Mouse (Mus musculus): ENCODE data around the gene Bmp3. TPM values are rescaled to one million over a fixed set of nuclear protein-coding genes. Genes with fewer than 3 reads are reported as not detected.
A peak's percentile ranks its signal among the peaks of the same experiment; 100 is the strongest.

Bmp3 gene
- polyA plus RNA-seq (2016; fragmentation: Nextera tagmentation; extraction: Ambion mirVana) = 0.58 and 0.81 TPM in 2 replicates

DNA sequence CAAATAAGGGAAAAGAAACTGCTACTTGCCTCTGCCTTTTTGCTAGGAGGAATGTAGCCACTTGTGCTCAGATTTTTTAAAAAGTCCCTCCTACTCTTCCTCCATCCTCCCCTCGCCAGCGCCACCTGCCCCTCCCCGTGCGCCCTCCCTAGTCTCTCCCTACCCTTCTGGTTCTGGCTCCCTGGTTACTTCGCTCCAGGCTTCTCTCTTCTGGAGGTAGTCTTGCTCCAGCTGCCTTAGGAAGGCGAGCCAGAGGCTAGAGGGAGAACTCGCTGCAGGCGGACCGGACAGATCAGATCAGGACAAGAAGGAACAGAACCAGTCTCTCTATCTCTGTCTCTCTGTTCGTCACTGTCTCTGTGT is at the start of gene Bmp3:
TSS of gene Bmp3 (plus strand) at position 152 of the 363 bp plus-strand sequence.
- Histone ChIP-seq H3K27ac (peak within 1 kb of the TSS; percentile 66), H3K36me3 (no peaks in the 10 kb centered on the region), H3K9me3 (replicated peaks) (no peaks in the 10 kb centered on the region), H3K27me3 (ENCODE audit: low read depth, poor library complexity, severe bottlenecking) (peaks cover 65% of the 10 kb centered on the region), H3K4me3 (peak within 1 kb of the TSS; percentile 69), H3K4me1 (peaks cover 26% of the 10 kb centered on the region)
- DNase-seq (ENCODE audit: low spot score) = peak; percentile 49
- 5% methylated on average over 10 of the region's 10 CpGs for WGBS

DNA sequence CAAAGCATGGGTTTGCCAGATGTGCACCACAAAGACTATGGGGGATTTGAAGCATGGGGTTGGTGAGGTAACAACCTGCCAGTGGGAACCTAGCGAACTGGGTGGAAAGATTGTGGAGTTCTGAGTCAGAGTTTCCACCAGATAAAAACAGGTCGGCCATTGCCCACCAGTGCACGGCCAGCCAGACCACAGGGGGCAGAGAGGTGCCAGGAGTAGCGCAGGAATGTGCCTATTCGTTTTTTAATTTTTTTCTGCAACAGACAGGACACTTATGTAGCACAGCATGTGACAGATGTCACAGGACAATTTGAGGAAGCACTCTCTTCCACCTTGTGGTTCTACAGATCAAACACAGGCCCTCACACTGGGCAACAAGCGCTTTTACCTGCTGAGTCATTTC is 49.5 kb upstream of the Bmp3 start:
- WGBS = 86% methylated on average over 6 of the region's 6 CpGs
- H3K27me3 ChIP-seq (ENCODE audit: low read depth, poor library complexity, severe bottlenecking) = no peaks in the 10 kb centered on the region
- H3K4me1 ChIP-seq = 0 out of 2 replicates have a peak, but pooled peaks cover 3% of the 10 kb centered on the region
- H3K27ac ChIP-seq = no peak overlapping the region
- H3K36me3 ChIP-seq = no peaks in the 10 kb centered on the region
- DNase-seq (ENCODE audit: low spot score) = no peak
- no peaks in the 10 kb centered on the region for H3K9me3 ChIP-seq (replicated peaks)
- H3K4me3 ChIP-seq = no peak overlapping the region

DNA sequence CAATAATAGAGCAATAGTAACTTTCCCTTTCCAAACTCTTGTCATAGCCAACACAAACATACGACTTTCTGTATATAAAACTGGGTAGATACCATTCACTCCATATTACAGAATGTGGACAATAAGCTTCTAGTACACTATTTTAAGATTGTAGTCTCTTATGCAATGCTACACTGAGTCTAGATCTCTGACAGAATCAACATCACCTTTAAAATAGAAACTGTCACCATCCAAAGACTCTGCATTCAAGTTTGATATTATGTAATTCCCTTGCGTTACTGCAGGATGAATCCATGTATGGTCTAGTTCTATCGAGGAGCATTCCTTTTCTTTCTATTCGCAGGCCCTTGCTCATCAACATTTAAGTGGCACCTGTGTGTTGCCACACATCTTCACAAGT is 47.7 kb upstream of the Bmp3 start:
- DNase-seq (ENCODE audit: low spot score) = no peak
- H3K27ac ChIP-seq = no peak overlapping the region
- H3K9me3 ChIP-seq (replicated peaks) = no peaks in the 10 kb centered on the region
- 0 out of 2 replicates have a peak, but pooled peaks cover 2% of the 10 kb centered on the region for H3K4me1 ChIP-seq
- H3K36me3 ChIP-seq = no peaks in the 10 kb centered on the region
- 95% methylated on average over 4 of the region's 4 CpGs for WGBS
- no peaks in the 10 kb centered on the region for H3K27me3 ChIP-seq (ENCODE audit: low read depth, poor library complexity, severe bottlenecking)
- no peak overlapping the region for H3K4me3 ChIP-seq

DNA sequence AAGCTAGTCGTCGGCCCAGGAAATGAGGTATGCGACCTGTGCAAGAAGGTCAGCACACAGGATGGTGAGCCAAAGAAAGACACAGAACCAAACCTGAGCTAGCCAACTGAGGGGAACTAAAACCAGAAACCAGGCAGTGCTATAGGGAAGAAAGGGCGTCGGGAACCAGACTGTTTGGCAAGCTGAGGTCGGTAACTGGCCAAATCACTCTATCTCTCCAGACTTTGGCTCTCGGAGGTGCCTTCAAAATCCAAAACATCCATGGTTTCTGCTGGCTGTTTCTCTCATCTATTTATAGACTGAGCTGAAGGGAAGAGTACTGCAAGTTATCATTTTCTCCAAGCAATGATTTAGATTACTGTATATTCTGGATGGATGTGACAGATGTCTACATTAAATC is 47.2 kb upstream of the Bmp3 start:
- Histone ChIP-seq H3K4me3 (no peak overlapping the region), H3K27ac (no peak overlapping the region), H3K36me3 (no peaks in the 10 kb centered on the region), H3K9me3 (replicated peaks) (no peaks in the 10 kb centered on the region), H3K27me3 (ENCODE audit: low read depth, poor library complexity, severe bottlenecking) (no peaks in the 10 kb centered on the region), H3K4me1 (no peaks in the 10 kb centered on the region)
- DNase-seq (ENCODE audit: low spot score) = no peak
- 81% methylated on average over 7 of the region's 7 CpGs for WGBS

DNA sequence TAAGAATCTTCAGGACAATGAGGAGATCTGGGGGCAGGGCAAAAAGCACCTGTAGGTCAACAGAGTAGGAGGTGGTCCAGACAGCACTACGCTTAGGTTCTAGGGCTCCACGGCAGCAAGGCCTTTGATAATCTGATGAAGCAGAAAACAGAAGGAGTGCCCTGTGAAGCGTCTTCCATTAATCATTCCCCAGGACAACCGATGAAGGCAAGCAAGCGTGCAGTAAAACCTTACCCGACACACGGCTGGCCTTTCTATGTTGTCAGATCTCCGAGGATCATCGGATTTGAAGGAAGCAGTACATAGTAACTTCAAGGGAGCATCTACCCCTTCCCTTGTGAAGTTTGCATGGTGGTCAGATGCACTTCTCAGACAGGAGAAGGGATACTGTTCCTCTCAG is 46.3 kb upstream of the Bmp3 start:
- H3K9me3 ChIP-seq (replicated peaks) = no peaks in the 10 kb centered on the region
- no peaks in the 10 kb centered on the region for H3K27me3 ChIP-seq (ENCODE audit: low read depth, poor library complexity, severe bottlenecking)
- 48% methylated on average over 9 of the region's 9 CpGs for WGBS
- DNase-seq (ENCODE audit: low spot score) = no peak
- H3K36me3 ChIP-seq = no peaks in the 10 kb centered on the region
- no peak overlapping the region for H3K4me3 ChIP-seq
- H3K27ac ChIP-seq = no peak overlapping the region
- no peaks in the 10 kb centered on the region for H3K4me1 ChIP-seq

DNA sequence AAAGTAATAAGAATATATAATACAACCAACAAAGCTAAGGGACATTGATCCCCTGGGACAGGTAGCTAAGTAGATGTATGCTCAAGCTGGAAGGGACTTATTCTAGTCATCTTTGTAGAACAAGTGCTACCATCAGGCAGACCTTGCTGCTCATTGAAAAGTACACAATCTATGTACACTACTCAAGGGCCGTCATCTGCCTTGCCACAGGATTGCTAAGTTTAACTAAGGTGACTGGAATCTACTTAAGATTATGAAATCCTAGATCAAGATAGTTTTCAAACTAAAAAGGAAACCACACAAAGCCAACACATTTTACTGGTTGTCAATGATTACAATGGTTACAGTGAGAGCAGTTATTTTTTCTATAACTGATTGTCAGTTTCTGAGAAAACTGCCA is 41.8 kb upstream of the Bmp3 start:
- 95% methylated on average over 1 of the region's 1 CpGs for WGBS
- Histone ChIP-seq H3K4me3 (no peak overlapping the region), H3K36me3 (no peaks in the 10 kb centered on the region), H3K9me3 (replicated peaks) (no peaks in the 10 kb centered on the region), H3K4me1 (no peaks in the 10 kb centered on the region), H3K27ac (no peak overlapping the region), H3K27me3 (ENCODE audit: low read depth, poor library complexity, severe bottlenecking) (no peaks in the 10 kb centered on the region)
- no peak for DNase-seq (ENCODE audit: low spot score)

DNA sequence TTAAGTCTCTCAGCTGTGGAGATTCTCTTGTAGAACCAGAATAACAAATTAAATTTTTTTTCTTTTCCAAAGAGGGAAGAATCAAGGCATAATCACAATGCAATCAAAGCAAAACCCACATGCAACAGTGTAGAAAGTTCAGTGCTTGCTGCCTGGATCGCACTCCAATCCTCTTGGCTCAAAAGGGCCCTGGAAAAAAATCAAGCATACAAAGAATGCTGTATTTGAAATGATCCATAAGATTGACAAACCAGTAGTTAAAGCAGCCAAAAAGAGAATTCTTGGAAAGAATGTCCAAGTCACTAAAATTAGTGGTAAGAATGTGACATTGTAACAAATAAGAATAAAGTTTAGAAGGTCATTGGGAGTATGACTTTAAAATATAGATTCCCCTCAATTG is 38.9 kb upstream of the Bmp3 start:
- Histone ChIP-seq H3K9me3 (replicated peaks) (no peaks in the 10 kb centered on the region), H3K4me3 (no peak overlapping the region), H3K4me1 (no peaks in the 10 kb centered on the region), H3K27me3 (ENCODE audit: low read depth, poor library complexity, severe bottlenecking) (no peaks in the 10 kb centered on the region), H3K36me3 (no peaks in the 10 kb centered on the region), H3K27ac (no peak overlapping the region)
- no peak for DNase-seq (ENCODE audit: low spot score)
- 90% methylated on average over 1 of the region's 1 CpGs for WGBS

DNA sequence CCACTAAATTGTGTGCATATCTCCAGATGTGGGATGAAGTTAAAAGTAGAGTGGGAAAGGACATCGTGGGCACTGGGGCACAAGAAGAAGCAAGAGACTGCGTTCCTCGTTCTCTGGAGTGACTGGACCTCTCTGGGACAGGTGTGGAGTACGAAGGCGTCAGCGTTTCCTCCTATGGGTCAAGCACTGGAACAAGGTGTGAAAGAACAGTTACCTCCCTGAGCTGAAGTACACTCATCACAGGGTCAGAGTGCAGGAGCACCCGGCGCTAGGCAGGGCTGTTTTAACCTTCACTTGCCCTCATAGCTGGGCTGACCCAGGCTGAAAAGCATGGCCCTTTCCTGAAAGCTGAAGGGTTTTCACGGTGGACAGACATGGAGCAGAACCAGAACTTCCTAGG is 20.5 kb upstream of the Bmp3 start:
- Histone ChIP-seq H3K9me3 (replicated peaks) (no peaks in the 10 kb centered on the region), H3K36me3 (no peaks in the 10 kb centered on the region), H3K27ac (no peak overlapping the region), H3K27me3 (ENCODE audit: low read depth, poor library complexity, severe bottlenecking) (no peaks in the 10 kb centered on the region), H3K4me1 (no peaks in the 10 kb centered on the region), H3K4me3 (no peak overlapping the region)
- DNase-seq (ENCODE audit: low spot score) = no peak
- WGBS = 88% methylated on average over 9 of the region's 9 CpGs

DNA sequence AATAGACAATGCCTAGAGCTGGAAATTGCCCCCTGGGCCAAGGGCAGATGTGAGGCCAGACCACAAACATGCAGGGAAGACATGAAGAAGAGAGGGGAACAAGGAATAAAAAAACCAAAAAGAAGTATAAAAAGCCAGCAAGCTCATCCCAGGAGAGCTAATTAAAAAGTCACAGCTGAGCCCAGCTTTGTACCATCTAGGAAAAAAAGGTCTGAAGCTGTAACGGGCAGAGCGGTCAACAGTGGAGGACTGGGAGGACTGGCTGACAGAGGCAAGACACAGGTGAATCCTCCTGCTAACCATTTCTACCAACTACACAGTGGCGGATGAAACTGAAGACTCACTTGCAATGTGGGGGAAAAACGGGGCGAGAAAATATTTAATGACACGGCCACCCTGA is 19.9 kb upstream of the Bmp3 start:
- WGBS = 96% methylated on average over 6 of the region's 6 CpGs
- H3K4me1 ChIP-seq = no peaks in the 10 kb centered on the region
- no peak for DNase-seq (ENCODE audit: low spot score)

DNA sequence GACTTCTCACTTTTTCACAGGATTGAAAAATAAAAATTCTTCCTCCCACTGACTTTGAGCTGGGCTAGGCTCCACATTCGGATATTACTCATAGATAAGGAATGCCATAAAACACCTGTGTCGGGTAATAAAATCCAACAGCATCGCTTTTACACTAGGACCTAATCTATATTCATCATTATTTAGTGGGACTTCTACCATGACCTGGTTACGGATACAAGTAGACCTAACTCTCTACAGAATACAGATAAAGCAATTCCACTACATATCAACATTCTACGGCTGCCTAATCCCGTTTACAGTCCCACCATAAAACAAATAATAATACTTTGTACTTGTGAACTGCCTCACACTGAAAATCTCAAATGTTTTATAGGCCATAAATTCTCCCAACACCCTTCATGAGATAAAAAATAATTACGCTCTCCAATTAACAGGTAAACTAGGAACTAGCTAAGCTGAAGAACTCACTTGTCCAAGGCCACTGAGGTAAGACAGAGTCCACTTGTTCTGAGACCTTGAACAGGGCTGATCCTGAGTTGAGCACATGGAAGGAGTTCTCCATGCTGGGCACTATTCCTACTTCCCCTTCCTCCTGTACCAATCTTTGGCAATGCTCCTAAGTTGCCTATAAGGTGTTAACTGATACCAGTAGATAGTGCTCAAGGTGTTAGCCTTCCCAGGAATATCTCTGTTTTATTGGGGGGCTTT is 11.5 kb upstream of the Bmp3 start:
- Histone ChIP-seq H3K27me3 (ENCODE audit: low read depth, poor library complexity, severe bottlenecking) (no peaks in the 10 kb centered on the region), H3K9me3 (replicated peaks) (no peaks in the 10 kb centered on the region), H3K27ac (no peak overlapping the region), H3K4me1 (no peaks in the 10 kb centered on the region), H3K36me3 (no peaks in the 10 kb centered on the region), H3K4me3 (no peak overlapping the region)
- 86% methylated on average over 7 of the region's 7 CpGs for WGBS
- DNase-seq (ENCODE audit: low spot score) = no peak

More for the DNA sequence above, 19.9 kb upstream of the Bmp3 start:
- H3K36me3 ChIP-seq = no peaks in the 10 kb centered on the region
- no peak overlapping the region for H3K4me3 ChIP-seq
- H3K27ac ChIP-seq = no peak overlapping the region
- no peaks in the 10 kb centered on the region for H3K27me3 ChIP-seq (ENCODE audit: low read depth, poor library complexity, severe bottlenecking)
- H3K9me3 ChIP-seq (replicated peaks) = no peaks in the 10 kb centered on the region

DNA sequence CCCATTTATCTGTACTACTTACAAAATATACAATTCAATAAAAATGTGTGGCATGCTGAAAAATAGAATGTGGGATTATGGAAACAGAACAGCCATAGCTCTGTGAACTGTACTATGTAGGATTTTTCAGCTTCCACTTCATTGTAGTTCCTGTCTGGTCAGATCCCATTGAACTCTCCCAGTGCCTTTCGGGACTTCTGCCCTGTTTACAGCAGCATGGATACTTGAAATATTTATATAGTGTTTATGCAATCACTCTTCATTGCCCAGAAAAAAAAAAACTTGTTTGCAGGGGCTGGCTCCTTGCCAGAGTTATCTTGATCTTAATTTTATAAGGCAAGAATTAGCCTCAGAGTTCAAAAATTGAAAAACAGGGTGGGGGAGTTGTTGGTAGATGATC is 9.6 kb upstream of the Bmp3 start:
- Histone ChIP-seq H3K9me3 (replicated peaks) (no peaks in the 10 kb centered on the region), H3K36me3 (no peaks in the 10 kb centered on the region), H3K27me3 (ENCODE audit: low read depth, poor library complexity, severe bottlenecking) (no peaks in the 10 kb centered on the region), H3K4me1 (no peaks in the 10 kb centered on the region), H3K4me3 (no peak overlapping the region), H3K27ac (no peak overlapping the region)
- WGBS = 84% methylated on average over 1 of the region's 1 CpGs
- DNase-seq (ENCODE audit: low spot score) = no peak

DNA sequence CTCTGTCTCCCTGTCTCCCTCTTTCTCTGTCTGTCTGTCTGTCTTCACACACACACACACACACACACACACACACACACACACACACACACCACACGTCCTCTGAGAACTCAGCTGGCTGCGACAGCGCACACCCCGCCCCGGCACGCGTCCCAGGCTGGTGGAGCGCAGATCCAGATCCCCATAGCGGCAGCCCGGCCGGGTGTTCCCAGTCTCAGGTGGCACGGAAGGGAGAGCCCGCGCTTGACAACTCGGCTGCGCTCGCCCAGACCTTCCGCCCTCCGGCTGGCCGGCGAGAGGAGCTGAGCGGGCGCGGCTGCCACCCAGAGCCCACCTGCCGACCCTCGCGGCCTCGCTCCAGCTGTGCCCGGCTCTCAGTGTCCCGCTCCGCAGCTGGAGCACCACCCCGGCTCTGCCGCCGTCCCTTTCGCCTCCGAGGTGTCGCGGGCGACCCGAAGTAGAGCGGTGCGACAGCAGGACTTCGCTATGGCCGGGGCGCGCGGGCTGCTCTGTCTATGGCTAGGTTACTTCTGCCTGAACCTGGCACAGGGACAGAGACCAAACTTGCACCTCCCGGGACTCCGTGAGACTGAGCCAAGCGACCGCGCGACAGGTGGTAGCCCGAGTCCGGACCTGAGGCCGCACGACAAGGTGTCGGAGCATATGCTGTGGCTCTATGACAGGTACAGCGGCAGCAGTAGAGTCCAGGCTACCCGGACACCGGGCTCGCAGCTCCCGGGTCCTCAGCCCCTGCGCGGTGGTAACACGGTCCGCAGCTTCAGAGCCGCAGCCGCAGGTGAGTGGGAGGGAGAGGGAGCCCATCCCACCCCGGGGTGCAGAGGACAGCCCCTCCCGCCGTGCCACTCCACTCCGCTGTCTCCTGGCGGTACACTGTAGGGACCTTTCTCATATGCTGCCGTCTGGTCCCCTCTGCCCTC is 681 bp downstream of the Bmp3 start:
- H3K9me3 ChIP-seq (replicated peaks) = no peaks in the 10 kb centered on the region
- H3K4me3 ChIP-seq = peak overlapping the region; percentile 69
- H3K27ac ChIP-seq = peak overlapping the region; percentile 66
- H3K4me1 ChIP-seq = peaks cover 26% of the 10 kb centered on the region
- no peaks in the 10 kb centered on the region for H3K36me3 ChIP-seq
- WGBS = under 1% methylated on average over 75 of the region's 75 CpGs
- peaks cover 65% of the 10 kb centered on the region for H3K27me3 ChIP-seq (ENCODE audit: low read depth, poor library complexity, severe bottlenecking)
- DNase-seq (ENCODE audit: low spot score) = peak; percentile 70

DNA sequence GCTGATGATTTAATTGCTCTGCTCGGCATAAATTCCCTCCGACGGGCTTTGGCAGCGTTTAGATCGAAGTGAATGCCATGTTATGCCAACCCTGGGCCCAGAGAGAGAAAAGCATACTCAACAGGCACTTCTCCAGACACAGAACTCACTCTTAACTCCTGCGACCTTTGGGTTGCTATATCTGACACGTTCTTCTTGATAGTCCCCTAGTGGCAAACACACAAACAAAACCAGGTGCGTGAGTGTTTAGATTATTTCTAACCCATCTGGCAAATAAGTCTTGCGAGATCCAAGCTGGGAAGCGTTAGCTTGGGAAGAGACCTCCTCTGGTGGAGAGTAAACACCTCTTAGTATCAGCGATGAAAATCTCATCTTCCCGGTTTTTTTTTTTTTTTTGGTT is 1.5 kb downstream of the Bmp3 start:
- Histone ChIP-seq H3K9me3 (replicated peaks) (no peaks in the 10 kb centered on the region), H3K36me3 (no peaks in the 10 kb centered on the region), H3K27ac (no peak overlapping the region), H3K4me1 (peaks cover 26% of the 10 kb centered on the region), H3K4me3 (peak overlapping the region; percentile 69), H3K27me3 (ENCODE audit: low read depth, poor library complexity, severe bottlenecking) (peaks cover 65% of the 10 kb centered on the region)
- DNase-seq (ENCODE audit: low spot score) = no peak
- WGBS = 9% methylated on average over 12 of the region's 12 CpGs

All from limb, embryonic 10.5 days (tissue).